Comparison of ENCODE assay signal across 15 mouse cellular contexts in the genomic region with DNA sequence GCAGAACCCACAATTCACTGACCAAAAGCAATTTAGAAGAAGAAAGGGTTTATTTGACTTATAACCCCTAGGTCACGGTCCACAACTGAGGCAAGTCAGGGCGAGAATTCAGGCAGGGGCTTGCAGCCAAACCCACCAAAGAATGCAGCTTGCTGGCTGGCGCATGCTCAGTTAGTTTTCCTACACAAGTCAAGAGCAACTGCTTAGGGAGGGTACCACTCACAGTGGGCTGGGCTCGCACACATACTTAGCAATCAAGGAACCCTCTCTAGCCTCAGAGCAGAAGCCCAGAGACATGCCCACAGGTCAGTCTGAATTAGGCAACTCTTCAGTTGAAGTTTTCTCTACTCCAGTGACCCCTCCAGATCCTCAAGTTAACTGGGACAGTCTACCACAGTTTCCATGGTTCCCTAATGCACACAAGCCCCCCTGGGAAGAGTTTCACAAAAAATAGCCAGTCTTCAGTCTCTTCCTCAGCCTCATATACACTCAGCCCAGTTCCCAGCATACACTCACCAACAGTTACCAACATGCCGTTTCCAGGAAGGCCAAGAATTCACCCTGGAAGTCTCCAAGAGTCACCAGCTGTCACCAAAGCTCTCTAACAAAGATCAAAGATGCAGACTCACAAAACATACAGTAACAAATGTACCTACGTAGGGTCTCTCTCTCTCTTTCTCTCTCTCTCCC. TPM values are rescaled to one million over a fixed set of nuclear protein-coding genes. Genes with fewer than 3 reads are reported as not detected.
A peak's percentile ranks its signal among the peaks of the same experiment; 100 is the strongest.
DNase-seq lines count a peak whose midpoint lies in the region; ATAC-seq and TF ChIP-seq lines count a peak whose summit lies in the region.
"Had no signal": no experiment of that assay in that cellular context is flagged by ENCODE, and none has a peak within 500 bp of the region (broad histone marks: within the 10 kb centered on the region; RNA-seq: fewer than 3 reads in every experiment).

No protein-coding gene starts in this region.

- H3K4me1 ChIP-seq in lung, postnatal 0 days (ENCODE audit: insufficient read depth, low read depth, low read length) = no peaks in the 10 kb centered on the region
- peaks cover 59% of the 10 kb centered on the region for H3K4me1 ChIP-seq in hindbrain, embryonic 13.5 days (replicated peaks)
- H3K4me1 ChIP-seq in midbrain, postnatal 0 days (ENCODE audit: insufficient read depth, low read length) = no peaks in the 10 kb centered on the region; the same call in 1 of the 2 replicates

- H3K9ac ChIP-seq in lung, postnatal 0 days (replicated peaks; ENCODE audit: low read depth) = no peak overlapping the region
- no peak overlapping the region for H3K9ac ChIP-seq in hindbrain, embryonic 13.5 days
- H3K9ac ChIP-seq in midbrain, postnatal 0 days (replicated peaks; ENCODE audit: low read length, poor library complexity, severe bottlenecking) = no peak overlapping the region
- H3K9ac ChIP-seq: liver, postnatal 0 days had no signal

- no peak for TF ChIP-seq CTCF in lung, postnatal 0 days (IDR thresholded peaks at IDR 0.05)
- TF ChIP-seq CTCF in midbrain, postnatal 0 days (IDR thresholded peaks at IDR 0.05) = no peak

- no peak overlapping the region for H3K27ac ChIP-seq in lung, postnatal 0 days (ENCODE audit: low read length)
- peak overlapping the region; percentile 74 for H3K27ac ChIP-seq in hindbrain, embryonic 13.5 days
- no peak overlapping the region; the same call in 1 of the 2 replicates for H3K27ac ChIP-seq in midbrain, postnatal 0 days (ENCODE audit: low read depth, low read length)

- no peak for TF ChIP-seq EP300 in lung, postnatal 0 days (IDR thresholded peaks at IDR 0.05)

- no peaks in the 10 kb centered on the region for H3K36me3 ChIP-seq in lung, postnatal 0 days (ENCODE audit: insufficient read depth, low read length)
- H3K36me3 ChIP-seq in hindbrain, embryonic 13.5 days = peaks cover 6% of the 10 kb centered on the region
- H3K36me3 ChIP-seq in midbrain, postnatal 0 days (ENCODE audit: insufficient read depth, low read length) = no peaks in the 10 kb centered on the region

- H3K4me2 ChIP-seq in lung, postnatal 0 days (replicated peaks; ENCODE audit: low read depth, low read length) = no peak overlapping the region
- H3K4me2 ChIP-seq in hindbrain, embryonic 13.5 days = no peak overlapping the region
- no peak overlapping the region for H3K4me2 ChIP-seq in midbrain, postnatal 0 days (ENCODE audit: low read depth, low read length, poor library complexity, severe bottlenecking)

- no peak for ATAC-seq in lung, postnatal 0 days
- ATAC-seq in hindbrain, embryonic 13.5 days (ENCODE audit: low FRiP score) = no peak
- ATAC-seq in midbrain, postnatal 0 days (ENCODE audit: low FRiP score) = no peak
- ATAC-seq: activated CD4-positive, CD25-positive, alpha-beta regulatory T cell, adult 4 months; liver, postnatal 0 days had no signal

- no peak overlapping the region for H3K4me3 ChIP-seq in lung, postnatal 0 days (ENCODE audit: low read depth, low read length)
- H3K4me3 ChIP-seq in hindbrain, embryonic 13.5 days = no peak overlapping the region
- H3K4me3 ChIP-seq in midbrain, postnatal 0 days (ENCODE audit: low read depth, low read length) = no peak overlapping the region
- H3K4me3 ChIP-seq: erythroblast, embryonic 14.5 days had no signal

- H3K27me3 ChIP-seq in lung, postnatal 0 days (replicated peaks; ENCODE audit: insufficient read depth, low read length) = no peaks in the 10 kb centered on the region
- no peaks in the 10 kb centered on the region for H3K27me3 ChIP-seq in hindbrain, embryonic 13.5 days
- H3K27me3 ChIP-seq in midbrain, postnatal 0 days (ENCODE audit: insufficient read depth, low read length) = no peaks in the 10 kb centered on the region

- DNase-seq in lung, postnatal 0 days (ENCODE audit: low spot score) = peak; percentile 71
- no peak for DNase-seq in lung, postnatal 10 days
- DNase-seq in embryo, embryonic 10.5 days (ENCODE audit: low spot score) = peak; percentile 50
- peak; percentile 57 for DNase-seq in midbrain, postnatal 0 days (ENCODE audit: low spot score)
- DNase-seq in spleen, adult 18-20 months = no peak
- no peak for DNase-seq in thymus, postnatal 4 days
- DNase-seq in layer of hippocampus, adult 11-12 months (ENCODE audit: low spot score) = no peak
- DNase-seq: heart, postnatal 36 days; liver, postnatal 0 days; thymus, adult 2 months had no signal

- WGBS in lung, postnatal 0 days = 59% methylated on average over 6 of the region's 6 CpGs
- 26% methylated on average over 6 of the region's 6 CpGs for WGBS in hindbrain, embryonic 13.5 days
- 41% methylated on average over 6 of the region's 6 CpGs for WGBS in midbrain, postnatal 0 days

- H3K9me3 ChIP-seq in lung, postnatal 0 days (ENCODE audit: low read length) = no peaks in the 10 kb centered on the region
- no peaks in the 10 kb centered on the region for H3K9me3 ChIP-seq in hindbrain, embryonic 13.5 days
- no peaks in the 10 kb centered on the region for H3K9me3 ChIP-seq in midbrain, postnatal 0 days (ENCODE audit: low read length)

RNA-seq across cellular contexts. Expression of gene Marcksl1, which starts 2.5 kb away (rescaled TPM):
- polyA plus RNA-seq in lung, postnatal 0 days (2015; fragmentation: Nextera tagmentation; extraction: Ambion mirVana) = 175 and 224 TPM in 2 replicates
- polyA plus RNA-seq in hindbrain, embryonic 13.5 days (2015; fragmentation: Nextera tagmentation; extraction: Ambion mirVana) = 1,788 and 1,829 TPM in 2 replicates
- 1,529 and 1,586 TPM in 2 replicates for total RNA-seq in midbrain, postnatal 0 days (2014; rRNA removed)
- 1,678 and 1,776 TPM in 2 replicates for polyA plus RNA-seq in midbrain, postnatal 0 days (2015; fragmentation: Nextera tagmentation; extraction: Ambion mirVana)

RNA-seq across cellular contexts. Expression of gene Fam229a, which starts 19.9 kb away (rescaled TPM):
- 0.89 and 2.5 TPM in 2 replicates for polyA plus RNA-seq in lung, postnatal 0 days (2015; fragmentation: Nextera tagmentation; extraction: Ambion mirVana)
- 0.36 TPM in 1 of 2 replicates, not detected in the other for polyA plus RNA-seq in hindbrain, embryonic 13.5 days (2015; fragmentation: Nextera tagmentation; extraction: Ambion mirVana)
- total RNA-seq in midbrain, postnatal 0 days (2014; rRNA removed) = 2.2 TPM in 1 of 2 replicates, not detected in the other
- 4.3 and 5.4 TPM in 2 replicates for polyA plus RNA-seq in midbrain, postnatal 0 days (2015; fragmentation: Nextera tagmentation; extraction: Ambion mirVana)
- total RNA-seq: gastrocnemius, postnatal 4 days; heart, postnatal 36 days had no signal
- polyA plus RNA-seq: activated CD4-positive, CD25-positive, alpha-beta regulatory T cell, adult 4 months; kidney, embryonic 16.5 days had no signal

RNA-seq across cellular contexts. Expression of gene Tssk3, which starts 20.0 kb away (rescaled TPM):
- 0.11 and 0.12 TPM in 2 replicates for polyA plus RNA-seq in lung, postnatal 0 days (2015; fragmentation: Nextera tagmentation; extraction: Ambion mirVana)
- polyA plus RNA-seq in hindbrain, embryonic 13.5 days (2015; fragmentation: Nextera tagmentation; extraction: Ambion mirVana) = 0.13 TPM in 1 of 2 replicates, not detected in the other
- total RNA-seq in midbrain, postnatal 0 days (2014; rRNA removed) = 0.16 and 2.5 TPM in 2 replicates
- polyA plus RNA-seq in midbrain, postnatal 0 days (2015; fragmentation: Nextera tagmentation; extraction: Ambion mirVana) = 1.7 and 1.8 TPM in 2 replicates
- total RNA-seq: gastrocnemius, postnatal 4 days; heart, postnatal 36 days had no signal
- polyA plus RNA-seq: activated CD4-positive, CD25-positive, alpha-beta regulatory T cell, adult 4 months; erythroblast, embryonic 14.5 days; kidney, embryonic 16.5 days; thymus, adult 2 months had no signal

RNA-seq across cellular contexts. Expression of gene Hdac1, which starts 31.6 kb away (rescaled TPM):
- 101 and 110 TPM in 2 replicates for polyA plus RNA-seq in lung, postnatal 0 days (2015; fragmentation: Nextera tagmentation; extraction: Ambion mirVana)
- polyA plus RNA-seq in hindbrain, embryonic 13.5 days (2015; fragmentation: Nextera tagmentation; extraction: Ambion mirVana) = 111 and 113 TPM in 2 replicates
- 28.3 and 31.2 TPM in 2 replicates for total RNA-seq in midbrain, postnatal 0 days (2014; rRNA removed)
- 48.4 and 48.9 TPM in 2 replicates for polyA plus RNA-seq in midbrain, postnatal 0 days (2015; fragmentation: Nextera tagmentation; extraction: Ambion mirVana)

RNA-seq across cellular contexts. Expression of gene Bsdc1, which starts 49.5 kb away (rescaled TPM):
- 29.0 TPM in 2 replicates for polyA plus RNA-seq in lung, postnatal 0 days (2015; fragmentation: Nextera tagmentation; extraction: Ambion mirVana)
- polyA plus RNA-seq in hindbrain, embryonic 13.5 days (2015; fragmentation: Nextera tagmentation; extraction: Ambion mirVana) = 34.9 and 36.2 TPM in 2 replicates
- 53.7 and 58.9 TPM in 2 replicates for total RNA-seq in midbrain, postnatal 0 days (2014; rRNA removed)
- 27.0 and 27.1 TPM in 2 replicates for polyA plus RNA-seq in midbrain, postnatal 0 days (2015; fragmentation: Nextera tagmentation; extraction: Ambion mirVana)

Comparison
In these comparisons a context has a peak if more than half of its experiments do, and no peak if none do; other contexts are left out.
1. DNase-seq: peak in lung, postnatal 0 days (single experiment), embryo, embryonic 10.5 days (single experiment) and midbrain, postnatal 0 days (single experiment); none in lung, postnatal 10 days (single experiment), spleen, adult 18-20 months (0 of 2), thymus, postnatal 4 days (single experiment) and layer of hippocampus, adult 11-12 months (single experiment).